25 mouse cellular contexts compared by ENCODE assay signal in the genomic region with DNA sequence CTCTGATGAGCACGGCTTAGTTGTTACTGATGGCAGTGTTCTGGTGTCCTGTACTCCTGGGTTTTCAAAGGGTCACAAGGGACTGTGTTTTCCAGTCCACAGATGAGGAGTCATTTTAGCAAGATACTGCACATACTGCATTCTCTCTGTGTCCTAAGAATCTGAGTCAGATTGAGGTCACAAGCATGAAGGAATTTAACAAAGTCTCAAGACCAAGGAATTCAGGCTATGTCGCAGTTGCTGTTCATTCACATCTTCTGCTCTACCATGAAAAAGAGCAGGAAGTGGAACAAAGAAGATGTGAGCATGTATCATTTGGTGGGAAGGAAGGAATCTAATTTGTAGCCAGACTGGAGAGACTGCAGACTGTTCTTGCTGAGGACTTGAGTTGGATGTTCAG.
DNase-seq lines count a peak whose midpoint lies in the region; ATAC-seq and TF ChIP-seq lines count a peak whose summit lies in the region.
"Had no signal": no experiment of that assay in that cellular context is flagged by ENCODE, and none has a peak within 500 bp of the region (broad histone marks: within the 10 kb centered on the region; RNA-seq: fewer than 3 reads in every experiment).

No protein-coding gene starts in this region.

- H3K79me2 ChIP-seq in C2C12 (ENCODE audit: control insufficient read depth, insufficient read depth): no peaks in the 10 kb centered on the region

- H3K36me3 ChIP-seq in kidney, adult 2 months (ENCODE audit: control insufficient read depth, insufficient read depth, low read length): no peaks in the 10 kb centered on the region
- no peaks in the 10 kb centered on the region for H3K36me3 ChIP-seq in C2C12 (ENCODE audit: control insufficient read depth, insufficient read depth)
- H3K36me3 ChIP-seq: heart, embryonic 12.5 days; heart, embryonic 15.5 days; hindbrain, embryonic 10.5 days; hindbrain, embryonic 13.5 days; intestine, embryonic 15.5 days had no signal

- CTCF ChIA-PET in Patski (lab: Charles Lee): no interaction called here

- no peak for TF ChIP-seq POLR2A in kidney, adult 2 months (IDR thresholded peaks at IDR 0.05; ENCODE audit: low read depth, low read length)

- in situ Hi-C loops in Patski (cut with MboI; ENCODE audit: low pct_unique_long_range_greater_than_20kb): loop anchor here (5.0 to 10.0 kb wide), 5 partner anchors 111 to 943 kb away; partner anchors contain the start of gene Adamts5

- H3K79me3 ChIP-seq in C2C12 (ENCODE audit: low read depth): no peaks in the 10 kb centered on the region

- no peak overlapping the region for H3ac ChIP-seq in C2C12 (ENCODE audit: control insufficient read depth, insufficient read length, low read depth)

- no peak for TF ChIP-seq CTCF in kidney, adult 2 months (conservative IDR thresholded peaks at IDR 0.05; ENCODE audit: insufficient read depth, insufficient read length, low read depth, low read length)
- TF ChIP-seq CTCF in C2C12 (IDR thresholded peaks at IDR 0.05; ENCODE audit: control insufficient read depth, insufficient read depth, insufficient read length) (no peak), Patski (IDR thresholded peaks at IDR 0.05) (no peak)

- POLR2A ChIA-PET in Patski (lab: Charles Lee): no interaction called here

- no peak overlapping the region for H3K4me3 ChIP-seq in kidney, adult 2 months (ENCODE audit: insufficient read depth, low read depth, low read length)
- no peak overlapping the region for H3K4me3 ChIP-seq in C2C12 (ENCODE audit: insufficient read depth, poor library complexity, severe bottlenecking)
- H3K4me3 ChIP-seq: gastrocnemius, adult 2 months; heart, embryonic 12.5 days; heart, embryonic 15.5 days; hindbrain, embryonic 10.5 days; hindbrain, embryonic 13.5 days; intestine, embryonic 15.5 days had no signal

- H3K4me1 ChIP-seq in kidney, adult 2 months (ENCODE audit: control insufficient read depth, insufficient read depth, low read length): no peaks in the 10 kb centered on the region; the same call in 1 of the 2 replicates
- H3K4me1 ChIP-seq: heart, embryonic 12.5 days; heart, embryonic 15.5 days; hindbrain, embryonic 10.5 days; hindbrain, embryonic 13.5 days; intestine, embryonic 15.5 days had no signal

- H3K27me3 ChIP-seq in kidney, adult 2 months (replicated peaks; ENCODE audit: control insufficient read depth, insufficient read depth, low read length): no peaks in the 10 kb centered on the region
- H3K27me3 ChIP-seq in C2C12 (ENCODE audit: control insufficient read depth, insufficient read depth, insufficient read length) (no peaks in the 10 kb centered on the region), Patski (no peaks in the 10 kb centered on the region)
- H3K27me3 ChIP-seq: heart, embryonic 12.5 days; heart, embryonic 15.5 days; hindbrain, embryonic 13.5 days; intestine, embryonic 15.5 days had no signal

- no peak for DNase-seq in kidney, adult 2 months
- no peak for DNase-seq in kidney, adult 11 months
- DNase-seq in Patski (ENCODE audit: low read depth, low spot score): peak; percentile 31
- no peak for DNase-seq in lung, adult 18-20 months
- no peak for DNase-seq in left cerebral cortex, adult 8-10 months (ENCODE audit: low spot score in 2 of 2)
- DNase-seq: adrenal gland, postnatal 10 days; adrenal gland, postnatal 36 days; cerebellum, adult 18-20 months; cerebellum, adult 9-10 months; cerebellum, postnatal 14 days; forebrain, postnatal 0 days; gastrocnemius, adult 2 months; gastrocnemius, postnatal 25 days; heart, adult 18-20 months; heart, postnatal 10 days; heart, postnatal 36 days had no signal

- peak; percentile 81 for ATAC-seq in Patski
- ATAC-seq: activated CD4-positive, CD25-positive, alpha-beta regulatory T cell, adult 4 months; forebrain, embryonic 14.5 days; forebrain, postnatal 0 days; hindbrain, embryonic 16.5 days; intestine, embryonic 15.5 days had no signal

- peak overlapping the region; percentile 22; the same call in 1 of the 2 replicates for H3K27ac ChIP-seq in kidney, adult 2 months (ENCODE audit: insufficient read depth, low read depth, low read length)
- H3K27ac ChIP-seq: gastrocnemius, adult 2 months; heart, embryonic 15.5 days; hindbrain, embryonic 10.5 days; hindbrain, embryonic 13.5 days; intestine, embryonic 15.5 days had no signal

- whole genome bisulfite sequencing in kidney, adult 2 months: 65% methylated on average over 2 of the region's 2 CpGs

TF ChIP-seq in C2C12, 6 proteins besides CTCF, POLR2A, EP300 and RAD21:
- peak; percentile 21 for TF ChIP-seq MYOD1 (IDR thresholded peaks at IDR 0.05; ENCODE audit: control insufficient read depth, insufficient read length, low read depth)
- TF ChIP-seq FOSL1 (IDR thresholded peaks at IDR 0.05; ENCODE audit: insufficient read depth, low read length, poor library complexity, severe bottlenecking): no peak
